Mouse (Mus musculus) myocyte (in vitro differentiated cells): ENCODE data around the gene Ifi44. TPM values are rescaled to one million over a fixed set of nuclear protein-coding genes. Genes with fewer than 3 reads are reported as not detected.

Experiments
- H3K27me3 ChIP-seq: one replicate; pipeline ENCODE4 v1.6.1; 2011; ENCODE audit not compliant: control insufficient read depth, insufficient read depth, insufficient read length
- H3K36me3 ChIP-seq: one replicate; pipeline ENCODE4 v1.6.1; 2011; ENCODE audit not compliant: control insufficient read depth, insufficient read depth
- H3K4me2 ChIP-seq: one replicate; pipeline ENCODE4 v1.6.1; 2011; ENCODE audit warnings: low read depth, control low read depth
- H3K4me3 ChIP-seq: one replicate; pipeline ENCODE4 v1.5.1; 2011; ENCODE audit warnings: mild to moderate bottlenecking, control low read depth, moderate library complexity
- H3K79me2 ChIP-seq: one replicate; pipeline ENCODE4 v1.6.1; 2011; ENCODE audit not compliant: control insufficient read depth, insufficient read depth
- H3ac ChIP-seq: one replicate; pipeline ENCODE4 v1.6.1; 2011; ENCODE audit not compliant: control insufficient read depth, insufficient read length
- CEBPB ChIP-seq: IDR thresholded peaks from 2 replicates; pipeline ENCODE4 v1.6.1; 2011; ENCODE audit warnings: mild to moderate bottlenecking, moderate library complexity; ENCODE audit not compliant: poor library complexity, insufficient read depth, severe bottlenecking
- E2F4 ChIP-seq: IDR thresholded peaks from one replicate; pipeline ENCODE4 v1.6.1; 2011; ENCODE audit warnings: mild to moderate bottlenecking, control low read depth, moderate library complexity; ENCODE audit not compliant: insufficient read depth
- MAX ChIP-seq: IDR thresholded peaks from one replicate; pipeline ENCODE4 v1.6.1; 2011; ENCODE audit warnings: low read depth, mild to moderate bottlenecking, control low read depth
- MYOD1 ChIP-seq, 3 experiments: IDR thresholded peaks; one replicate each; pipeline ENCODE4 v1.6.1; 2011; ENCODE audit warnings: control low read depth in 2 of 3, low read depth in 2 of 3, mild to moderate bottlenecking in 2 of 3, moderate library complexity in 1 of 3; ENCODE audit not compliant: insufficient read length in 2 of 3, control insufficient read depth in 1 of 3
- MYOG ChIP-seq, 3 experiments: IDR thresholded peaks; one replicate each; pipeline ENCODE4 v1.6.1; 2011; ENCODE audit warnings: control low read depth in 2 of 3, low read depth in 2 of 3, mild to moderate bottlenecking in 2 of 3; ENCODE audit not compliant: insufficient read length in 2 of 3, control insufficient read depth in 1 of 3, insufficient read depth in 1 of 3
- POLR2A ChIP-seq: IDR thresholded peaks from one replicate; pipeline ENCODE4 v1.6.1; 2011; ENCODE audit warnings: low read depth, mild to moderate bottlenecking, control low read depth, moderate library complexity; ENCODE audit not compliant: insufficient read length
- POLR2AphosphoS2 ChIP-seq: IDR thresholded peaks from one replicate; pipeline ENCODE4 v1.6.1; 2011; ENCODE audit warnings: low read depth, control low read depth; ENCODE audit not compliant: insufficient read length
- REST ChIP-seq: IDR thresholded peaks from one replicate; pipeline ENCODE4 v1.6.1; 2011; ENCODE audit warnings: mild to moderate bottlenecking, control low read depth, moderate library complexity; ENCODE audit not compliant: insufficient read depth, insufficient read length
- SRF ChIP-seq: IDR thresholded peaks from one replicate; pipeline ENCODE4 v1.6.1; 2011; ENCODE audit warnings: low read depth; ENCODE audit not compliant: control insufficient read depth, insufficient read length
- TCF12 ChIP-seq: IDR thresholded peaks from one replicate; pipeline ENCODE4 v1.6.1; 2011; ENCODE audit warnings: mild to moderate bottlenecking, control low read depth; ENCODE audit not compliant: poor library complexity, insufficient read depth, severe bottlenecking
- TCF3 ChIP-seq: IDR thresholded peaks from one replicate; pipeline ENCODE4 v1.6.1; 2011; ENCODE audit warnings: low read depth, control low read depth; ENCODE audit not compliant: insufficient read length
- USF1 ChIP-seq: IDR thresholded peaks from one replicate; pipeline ENCODE4 v1.6.1; 2011; ENCODE audit warnings: low read depth, mild to moderate bottlenecking, control low read depth, moderate library complexity
- polyA plus RNA-seq: library from polyadenylated mRNA; unstranded; fragments of >200 nt; fragmentation: generic; extraction: Trizol; gene quantifications from one replicate; pipeline ENCODE4 v1.2.1, GENCODE M21; 2012; ENCODE audit warnings: missing spikeins

Gene Ifi44
- polyA plus RNA-seq, 1 experiment, result 0.08 TPM

- no peak for TF ChIP-seq TCF12
- TF ChIP-seq CEBPB, result no peak
- TF ChIP-seq POLR2AphosphoS2, result no peak
- TF ChIP-seq MYOD1 (IDR thresholded peaks at IDR 0.05; ENCODE audit: control insufficient read depth in 1 of 3, insufficient read length in 2 of 3, low read depth in 2 of 3), result no peak
- no peak for TF ChIP-seq POLR2A
- no peak for TF ChIP-seq SRF
- TF ChIP-seq REST, result no peak
- no peak for TF ChIP-seq MAX
- no peaks in the 10 kb centered on the region for H3K27me3 ChIP-seq
- no peaks in the 10 kb centered on the region for H3K36me3 ChIP-seq
- no peak overlapping the region for H3ac ChIP-seq
- H3K4me3 ChIP-seq, result no peak overlapping the region
- no peak overlapping the region for H3K4me2 ChIP-seq
- H3K79me2 ChIP-seq, result no peaks in the 10 kb centered on the region
Measured at GRCm38 (mm10) chr3:151742223-151742622, 7.5 kb downstream of the Ifi44 start.

GRCm38 (mm10) chr3:151716246-151716645 is 33.5 kb downstream of the Ifi44 start:
- Histone ChIP-seq H3K36me3 (no peaks in the 10 kb centered on the region), H3K79me2 (no peaks in the 10 kb centered on the region), H3K4me3 (no peak overlapping the region)

GRCm38 (mm10) chr3:151707335-151707734 is 42.4 kb downstream of the Ifi44 start:
- Histone ChIP-seq H3K79me2 (no peaks in the 10 kb centered on the region), H3K36me3 (no peaks in the 10 kb centered on the region), H3K4me2 (no peak overlapping the region), H3K27me3 (no peaks in the 10 kb centered on the region), H3K4me3 (no peak overlapping the region), H3ac (no peak overlapping the region)
- TF ChIP-seq CEBPB (no peak), TCF12 (no peak), E2F4 (no peak), MYOG (IDR thresholded peaks at IDR 0.05; ENCODE audit: control insufficient read depth in 1 of 3, insufficient read depth in 1 of 3, insufficient read length in 2 of 3, low read depth in 2 of 3) (no peak), MYOD1 (IDR thresholded peaks at IDR 0.05; ENCODE audit: control insufficient read depth in 1 of 3, insufficient read length in 2 of 3, low read depth in 2 of 3) (no peak), POLR2A (no peak), TCF3 (no peak), USF1 (no peak), REST (no peak), MAX (no peak), POLR2AphosphoS2 (no peak), SRF (no peak)

More at GRCm38 (mm10) chr3:151716246-151716645, 33.5 kb downstream of the Ifi44 start:
- H3K4me2 ChIP-seq, result no peak overlapping the region
- TF ChIP-seq REST (no peak), CEBPB (no peak), TCF12 (no peak), TCF3 (no peak), MYOG (IDR thresholded peaks at IDR 0.05; ENCODE audit: control insufficient read depth in 1 of 3, insufficient read depth in 1 of 3, insufficient read length in 2 of 3, low read depth in 2 of 3) (no peak), MAX (no peak), USF1 (no peak), POLR2AphosphoS2 (no peak), MYOD1 (IDR thresholded peaks at IDR 0.05; ENCODE audit: control insufficient read depth in 1 of 3, insufficient read length in 2 of 3, low read depth in 2 of 3) (no peak), POLR2A (no peak), E2F4 (no peak), SRF (no peak)
- H3K27me3 ChIP-seq, result no peaks in the 10 kb centered on the region
- no peak overlapping the region for H3ac ChIP-seq

Other genes with a start within 250 kb of the Ifi44 start
- gene Ifi44l, start 12.9 kb upstream of the Ifi44 start, polyA plus RNA-seq, result not detected
- 0.02 TPM for gene Ptgfr, start 87.7 kb upstream of the Ifi44 start, polyA plus RNA-seq